Mouse (Mus musculus) megakaryocyte, adult 5-6 weeks (primary cell): ENCODE results near the gene Serping1. TPM values are rescaled to one million over a fixed set of nuclear protein-coding genes. Genes with fewer than 3 reads are reported as not detected.

Experiments used
- ATAC-seq: 2 replicates; pipeline ENCODE4 v1.8.0; 2016; ENCODE audit warnings: mild to moderate bottlenecking, inconsistent platforms; ENCODE audit not compliant: poor library complexity, severe bottlenecking
- total RNA-seq, 2 experiments: library from RNA; stranded (forward) in 1 of 2; stranded (reverse) in 1 of 2; fragments of 153-499, 151-499 nt in 1 of 2; fragments of 221-1000, 200-1000 nt in 1 of 2; gene quantifications; 2 replicates each; pipeline versions ENCODE4 v1.2.3 to v1.2.4; 2015 to 2017

The Serping1 gene
- total RNA-seq, 2 experiments from 2014 or later, result 1.5 to 2.2 TPM

GRCm38 (mm10) chr2:84783840-84784566 lies 8.8 kb upstream of the Serping1 start:
- no peak for ATAC-seq

- ATAC-seq, result peak; percentile 56
These were observed 8.1 kb upstream of the Serping1 start for GRCm38 (mm10) chr2:84783315-84783714.

- ATAC-seq, result peak; percentile 85
These were observed 4.0 kb upstream of the Serping1 start for GRCm38 (mm10) chr2:84779210-84779609.

GRCm38 (mm10) chr2:84777706-84778105 lies 2.5 kb upstream of the Serping1 start:
- ATAC-seq, result no peak

GRCm38 (mm10) chr2:84775665-84776064 lies 421 bp upstream of the Serping1 start:
- ATAC-seq, result no peak

GRCm38 (mm10) chr2:84774751-84775150 lies 493 bp downstream of the Serping1 start:
- ATAC-seq, result no peak

- ATAC-seq, result no peak
These were observed 2.0 kb downstream of the Serping1 start for GRCm38 (mm10) chr2:84773195-84773594.

GRCm38 (mm10) chr2:84772454-84772853 lies 2.8 kb downstream of the Serping1 start:
- ATAC-seq, result no peak

GRCm38 (mm10) chr2:84770501-84770900 lies 4.7 kb downstream of the Serping1 start:
- no peak for ATAC-seq

GRCm38 (mm10) chr2:84762818-84763217 lies 12.4 kb downstream of the Serping1 start:
- no peak for ATAC-seq

- no peak for ATAC-seq
These were observed 12.9 kb downstream of the Serping1 start for GRCm38 (mm10) chr2:84762295-84762694.

- no peak for ATAC-seq
These were observed 13.4 kb downstream of the Serping1 start for GRCm38 (mm10) chr2:84761840-84762239.

- no peak for ATAC-seq
These were observed 13.9 kb downstream of the Serping1 start for GRCm38 (mm10) chr2:84761309-84761708.

GRCm38 (mm10) chr2:84760777-84761176 lies 14.5 kb downstream of the Serping1 start:
- ATAC-seq, result no peak

GRCm38 (mm10) chr2:84758542-84759127 lies 16.6 kb downstream of the Serping1 start:
- peak; percentile 86 for ATAC-seq

GRCm38 (mm10) chr2:84757026-84757682 lies 18.1 kb downstream of the Serping1 start:
- 0 out of 2 replicates have a peak, but pooled peaks have one; percentile 37 for ATAC-seq

GRCm38 (mm10) chr2:84756245-84756644 lies 19.0 kb downstream of the Serping1 start:
- no peak for ATAC-seq

GRCm38 (mm10) chr2:84750115-84750514 lies 25.1 kb downstream of the Serping1 start:
- ATAC-seq, result no peak

GRCm38 (mm10) chr2:84744126-84744525 lies 31.1 kb downstream of the Serping1 start:
- ATAC-seq, result no peak

- peak; percentile 63 for ATAC-seq
These were observed 31.7 kb downstream of the Serping1 start, which contains the start of gene Gm19426 for GRCm38 (mm10) chr2:84743561-84743960. Gm19426 (minus strand) TSS chr2:84743655.

GRCm38 (mm10) chr2:84742451-84743283 lies 32.6 kb downstream of the Serping1 start:
- ATAC-seq, result no peak
